Mouse (Mus musculus) bone marrow macrophage, adult 2 months (primary cell): ENCODE results near the gene Gm14139.
"Not testable (repeated sequence)": the region's sequence is repeated elsewhere in the genome, so short reads cannot be mapped to it uniquely, and the experiment has no call there.

Experiments used
- CTCF ChIP-seq: IDR thresholded peaks from 2 replicates; pipeline ENCODE4 v1.5.1; 2012; ENCODE audit warnings: low read depth, mild to moderate bottlenecking, low read length, moderate library complexity
- POLR2A ChIP-seq: IDR thresholded peaks from 2 replicates; pipeline ENCODE4 v1.6.1; 2012; ENCODE audit warnings: mild to moderate bottlenecking, low read depth, low read length, borderline replicate concordance

GRCm38 (mm10) chr2:150223263-150223662 lies 41.7 kb downstream of the Gm14139 start:
- TF ChIP-seq CTCF, POLR2A: not testable (repeated sequence)
